Mouse (Mus musculus): ENCODE measurements at regions not wholly inside any gene's neighbourhood (a gene's known extent, or its start where the extent isn't known, plus 50 kb on each side); places are given as distances from the start of the nearest gene placed in this dataset.

DNA sequence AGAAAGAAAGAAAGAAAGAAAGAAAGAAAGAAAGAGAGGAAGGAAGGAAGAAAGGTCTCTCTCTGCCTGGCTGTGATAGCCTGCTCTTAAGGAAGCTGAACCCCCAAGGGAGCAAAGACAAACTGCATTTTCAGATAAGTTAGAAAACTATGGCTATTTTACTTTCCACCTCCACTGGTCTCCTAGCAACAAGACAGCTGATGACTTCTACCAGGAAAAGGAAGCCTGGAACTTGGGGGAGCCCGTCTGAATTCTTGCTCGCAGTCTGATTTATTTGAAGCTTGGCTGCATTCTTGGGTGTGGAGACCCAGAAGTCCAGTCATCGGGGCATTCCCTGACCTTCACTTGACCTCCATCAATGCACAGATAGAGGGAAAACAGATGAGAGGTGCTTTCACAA is 1406.1 kb upstream of the A1bg start:
- TF ChIP-seq POLR2AphosphoS2 (IDR thresholded peaks at IDR 0.05; ENCODE audit: insufficient read length, low read depth) (no peak), MYOG (IDR thresholded peaks at IDR 0.05; ENCODE audit: control insufficient read depth in 1 of 3, insufficient read depth in 1 of 3, insufficient read length in 2 of 3, low read depth in 2 of 3) (peak in 1 of 3 experiments; percentile 20), MYOD1 (IDR thresholded peaks at IDR 0.05; ENCODE audit: control insufficient read depth in 1 of 3, insufficient read length in 2 of 3, low read depth in 2 of 3) (peak in 1 of 3 experiments; percentile 7)
- Histone ChIP-seq H3K36me3 (ENCODE audit: control insufficient read depth, insufficient read depth) (no peaks in the 10 kb centered on the region), H3ac (ENCODE audit: control insufficient read depth, insufficient read length) (no peak overlapping the region), H3K4me3 (no peak overlapping the region), H3K27me3 (ENCODE audit: control insufficient read depth, insufficient read depth, insufficient read length) (no peaks in the 10 kb centered on the region), H3K4me2 (ENCODE audit: low read depth) (peak overlapping the region; percentile 75), H3K79me2 (ENCODE audit: control insufficient read depth, insufficient read depth) (no peaks in the 10 kb centered on the region)

DNA sequence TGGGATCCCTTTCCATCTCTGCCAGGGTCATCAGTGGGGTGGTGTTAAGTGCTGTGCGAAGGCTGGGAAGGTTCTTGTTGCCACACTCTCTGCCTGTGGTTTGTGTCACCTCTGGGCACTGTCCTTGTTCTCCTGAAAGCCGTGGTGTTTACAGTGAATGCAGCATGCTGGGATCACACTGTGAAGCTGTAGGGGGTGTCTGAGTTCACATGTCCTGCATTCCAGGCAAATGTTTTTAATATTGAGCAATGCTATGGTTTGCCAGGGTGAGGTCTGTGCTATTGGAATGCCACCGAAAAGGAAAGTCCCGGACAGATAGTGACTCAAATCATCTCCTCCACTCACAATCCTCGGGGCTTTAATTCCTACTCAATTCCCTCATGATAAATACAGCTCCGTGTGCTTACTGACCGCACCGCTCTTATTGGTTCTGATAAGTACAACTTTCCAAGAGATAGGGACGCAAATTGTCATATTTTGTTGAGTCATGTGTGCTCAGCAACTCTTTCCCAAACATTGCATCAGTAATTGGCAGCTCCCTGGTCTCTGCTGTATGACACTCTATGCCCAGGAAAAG is 1405.6 kb upstream of the A1bg start:
- Histone ChIP-seq H3K79me2 (ENCODE audit: control insufficient read depth, insufficient read depth) (no peaks in the 10 kb centered on the region), H3K4me3 (no peak overlapping the region), H3K36me3 (ENCODE audit: control insufficient read depth, insufficient read depth) (no peaks in the 10 kb centered on the region), H3ac (ENCODE audit: control insufficient read depth, insufficient read length) (no peak overlapping the region), H3K27me3 (ENCODE audit: control insufficient read depth, insufficient read depth, insufficient read length) (no peaks in the 10 kb centered on the region), H3K4me2 (ENCODE audit: low read depth) (peak overlapping the region; percentile 75)
- TF ChIP-seq TCF12 (IDR thresholded peaks at IDR 0.05; ENCODE audit: insufficient read depth, poor library complexity, severe bottlenecking) (peak; percentile 21), REST (IDR thresholded peaks at IDR 0.05; ENCODE audit: insufficient read depth, insufficient read length) (no peak), MYOD1 (IDR thresholded peaks at IDR 0.05; ENCODE audit: control insufficient read depth in 1 of 3, insufficient read length in 2 of 3, low read depth in 2 of 3) (peak in 1 of 3 experiments; percentile 58), POLR2AphosphoS2 (IDR thresholded peaks at IDR 0.05; ENCODE audit: insufficient read length, low read depth) (peak; percentile 66), SRF (IDR thresholded peaks at IDR 0.05; ENCODE audit: control insufficient read depth, insufficient read length, low read depth) (no peak), POLR2A (IDR thresholded peaks at IDR 0.05; ENCODE audit: insufficient read length, low read depth) (peak; percentile 59), MYOG (IDR thresholded peaks at IDR 0.05; ENCODE audit: control insufficient read depth in 1 of 3, insufficient read depth in 1 of 3, insufficient read length in 2 of 3, low read depth in 2 of 3) (peak in 1 of 3 experiments; percentile 75), E2F4 (IDR thresholded peaks at IDR 0.05; ENCODE audit: insufficient read depth) (no peak), CEBPB (IDR thresholded peaks at IDR 0.05; ENCODE audit: insufficient read depth, poor library complexity, severe bottlenecking) (peak; percentile 98), TCF3 (IDR thresholded peaks at IDR 0.05; ENCODE audit: insufficient read length, low read depth) (peak; percentile 13), USF1 (IDR thresholded peaks at IDR 0.05; ENCODE audit: low read depth) (peak; percentile 59), MAX (IDR thresholded peaks at IDR 0.05; ENCODE audit: low read depth) (peak; percentile 87)

DNA sequence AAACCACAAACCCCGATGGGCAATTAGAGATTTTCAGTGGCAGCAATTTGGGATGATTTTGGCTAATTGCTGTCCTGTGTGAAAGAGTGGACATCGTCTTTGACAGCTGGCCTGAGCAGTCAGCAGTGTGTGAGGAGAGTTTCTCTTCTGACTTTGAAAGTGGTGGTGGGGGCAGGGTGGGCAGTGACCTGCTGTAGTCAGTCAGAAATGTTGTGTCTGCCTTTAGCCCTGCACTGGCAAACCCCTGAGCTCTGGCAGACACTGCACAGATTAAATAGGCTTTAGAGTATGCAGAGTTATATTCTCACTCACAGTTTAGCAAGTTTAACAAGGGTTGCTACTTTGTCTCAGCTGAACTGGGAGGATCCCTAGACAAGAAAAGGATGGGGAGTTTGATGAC is 1404.7 kb upstream of the A1bg start:
- Histone ChIP-seq H3K79me2 (ENCODE audit: control insufficient read depth, insufficient read depth) (no peaks in the 10 kb centered on the region), H3K4me2 (ENCODE audit: low read depth) (peak overlapping the region; percentile 75), H3ac (ENCODE audit: control insufficient read depth, insufficient read length) (no peak overlapping the region), H3K36me3 (ENCODE audit: control insufficient read depth, insufficient read depth) (no peaks in the 10 kb centered on the region), H3K4me3 (no peak overlapping the region), H3K27me3 (ENCODE audit: control insufficient read depth, insufficient read depth, insufficient read length) (no peaks in the 10 kb centered on the region)
- TF ChIP-seq MYOD1 (IDR thresholded peaks at IDR 0.05; ENCODE audit: control insufficient read depth in 1 of 3, insufficient read length in 2 of 3, low read depth in 2 of 3) (peak in 1 of 3 experiments; percentile 48), TCF3 (IDR thresholded peaks at IDR 0.05; ENCODE audit: insufficient read length, low read depth) (no peak)

DNA sequence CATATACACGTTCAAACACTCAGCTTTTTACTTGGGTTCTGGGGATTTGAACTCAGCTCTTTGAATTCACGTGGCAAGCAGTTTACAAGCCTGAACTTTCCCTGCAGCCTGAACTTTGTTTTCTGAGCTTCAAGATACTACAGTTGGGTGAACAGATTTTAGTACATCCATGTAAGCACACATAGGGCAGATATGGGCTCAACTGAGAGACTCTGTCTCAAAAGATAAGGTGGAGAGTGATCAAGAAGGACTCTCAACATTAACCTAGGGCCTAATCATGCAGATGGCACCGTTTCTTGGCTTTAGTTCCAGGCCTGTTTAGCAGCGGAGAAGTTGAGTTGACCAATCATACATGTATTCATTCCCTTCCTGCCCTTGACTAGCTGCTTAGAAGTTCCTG is 1403.7 kb upstream of the A1bg start:
- Histone ChIP-seq H3K79me2 (ENCODE audit: control insufficient read depth, insufficient read depth) (no peaks in the 10 kb centered on the region), H3ac (ENCODE audit: control insufficient read depth, insufficient read length) (no peak overlapping the region), H3K4me2 (ENCODE audit: low read depth) (no peak overlapping the region), H3K4me3 (no peak overlapping the region), H3K36me3 (ENCODE audit: control insufficient read depth, insufficient read depth) (no peaks in the 10 kb centered on the region), H3K27me3 (ENCODE audit: control insufficient read depth, insufficient read depth, insufficient read length) (no peaks in the 10 kb centered on the region)
- no peak for TF ChIP-seq E2F4 (IDR thresholded peaks at IDR 0.05; ENCODE audit: insufficient read depth)
- no peak for TF ChIP-seq MAX (IDR thresholded peaks at IDR 0.05; ENCODE audit: low read depth)
- TF ChIP-seq MYOD1 (IDR thresholded peaks at IDR 0.05; ENCODE audit: control insufficient read depth in 1 of 3, insufficient read length in 2 of 3, low read depth in 2 of 3), result no peak
- no peak for TF ChIP-seq USF1 (IDR thresholded peaks at IDR 0.05; ENCODE audit: low read depth)
- no peak for TF ChIP-seq TCF3 (IDR thresholded peaks at IDR 0.05; ENCODE audit: insufficient read length, low read depth)
- no peak for TF ChIP-seq REST (IDR thresholded peaks at IDR 0.05; ENCODE audit: insufficient read depth, insufficient read length)
- TF ChIP-seq MYOG (IDR thresholded peaks at IDR 0.05; ENCODE audit: control insufficient read depth in 1 of 3, insufficient read depth in 1 of 3, insufficient read length in 2 of 3, low read depth in 2 of 3), result no peak
- TF ChIP-seq POLR2A (IDR thresholded peaks at IDR 0.05; ENCODE audit: insufficient read length, low read depth), result no peak
- TF ChIP-seq CEBPB (IDR thresholded peaks at IDR 0.05; ENCODE audit: insufficient read depth, poor library complexity, severe bottlenecking), result no peak
- no peak for TF ChIP-seq SRF (IDR thresholded peaks at IDR 0.05; ENCODE audit: control insufficient read depth, insufficient read length, low read depth)

DNA sequence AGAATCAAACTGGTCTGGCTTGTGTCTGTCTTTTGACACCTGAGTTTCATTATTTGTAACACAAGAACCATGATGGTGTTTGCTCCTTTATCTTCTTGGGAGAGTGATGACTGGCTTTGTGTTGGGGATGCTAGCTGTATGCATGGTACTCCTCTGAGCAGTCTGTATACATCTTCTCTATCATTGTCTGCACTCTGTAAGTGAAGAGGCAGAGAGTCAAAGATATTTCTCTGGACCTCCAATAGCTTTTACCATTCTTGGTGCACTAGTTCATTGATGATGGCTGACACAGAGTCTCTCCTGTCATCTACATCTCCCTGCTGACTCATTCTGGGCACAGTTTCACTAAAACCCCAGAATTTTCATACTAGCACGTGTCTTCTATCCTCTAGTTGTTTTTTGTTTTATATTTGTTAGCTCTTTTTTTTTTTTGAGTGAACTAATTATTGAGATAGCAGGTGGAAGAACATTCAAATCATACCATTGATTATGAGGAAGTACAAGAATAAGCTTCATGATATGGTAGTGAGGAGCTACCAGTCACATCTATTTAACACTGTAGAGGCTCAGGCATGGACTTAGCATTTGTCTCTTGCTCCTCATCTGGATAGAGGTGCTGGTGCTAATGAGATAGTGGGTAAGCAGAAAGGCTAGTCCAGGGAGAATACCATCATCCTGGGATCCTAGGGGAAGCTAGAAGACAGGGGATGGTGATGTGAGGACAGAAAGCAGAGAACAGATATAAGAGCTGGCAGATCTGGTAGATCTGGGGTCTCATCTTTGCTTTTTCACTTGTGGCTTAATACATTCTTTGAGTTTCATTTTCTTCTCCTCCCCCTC is 1402.9 kb upstream of the A1bg start:
- H3K27me3 ChIP-seq (ENCODE audit: control insufficient read depth, insufficient read depth, insufficient read length), result no peaks in the 10 kb centered on the region
- no peak overlapping the region for H3K4me3 ChIP-seq
- no peaks in the 10 kb centered on the region for H3K36me3 ChIP-seq (ENCODE audit: control insufficient read depth, insufficient read depth)
- no peak overlapping the region for H3ac ChIP-seq (ENCODE audit: control insufficient read depth, insufficient read length)
- TF ChIP-seq POLR2AphosphoS2 (IDR thresholded peaks at IDR 0.05; ENCODE audit: insufficient read length, low read depth) (no peak), E2F4 (IDR thresholded peaks at IDR 0.05; ENCODE audit: insufficient read depth) (no peak), MYOG (IDR thresholded peaks at IDR 0.05; ENCODE audit: control insufficient read depth in 1 of 3, insufficient read depth in 1 of 3, insufficient read length in 2 of 3, low read depth in 2 of 3) (no peak), REST (IDR thresholded peaks at IDR 0.05; ENCODE audit: insufficient read depth, insufficient read length) (no peak)
- H3K4me2 ChIP-seq (ENCODE audit: low read depth), result no peak overlapping the region
- H3K79me2 ChIP-seq (ENCODE audit: control insufficient read depth, insufficient read depth), result no peaks in the 10 kb centered on the region
